Mouse (Mus musculus) fibroblast of lung, adult 2 months (primary cell): ENCODE results near the gene Trim42.
A peak's percentile ranks its signal among the peaks of the same experiment; 100 is the strongest.

Source experiments
- DNase-seq: peaks from one replicate; pipeline ENCODE4 v3.0.0-alpha.2; 2011; ENCODE audit warnings: low read depth

Gene Trim42

GRCm38 (mm10) chr9:97369591-97369990 lies at the start of gene Trim42:
Gene Trim42 (minus strand): TSS chr9:97369958.
- DNase-seq, result no peak

- no peak for DNase-seq
Observed at GRCm38 (mm10) chr9:97414876-97415668, 45.3 kb upstream of the Trim42 start.

GRCm38 (mm10) chr9:97408142-97408541 lies 38.4 kb upstream of the Trim42 start:
- DNase-seq, result no peak

GRCm38 (mm10) chr9:97356441-97356840 lies 13.3 kb downstream of the Trim42 start:
- DNase-seq, result no peak

GRCm38 (mm10) chr9:97344767-97345297 lies 24.9 kb downstream of the Trim42 start:
- DNase-seq, result no peak

- no peak for DNase-seq
Observed at GRCm38 (mm10) chr9:97341772-97342171, 28.0 kb downstream of the Trim42 start.

- peak; percentile 4 for DNase-seq
Observed at GRCm38 (mm10) chr9:97322846-97323245, 46.9 kb downstream of the Trim42 start.

- no peak for DNase-seq
Observed at GRCm38 (mm10) chr9:97322120-97322519, 47.6 kb downstream of the Trim42 start.

GRCm38 (mm10) chr9:97315421-97316055 lies 54.2 kb downstream of the Trim42 start:
- DNase-seq, result no peak

- DNase-seq, result no peak
Observed at GRCm38 (mm10) chr9:97311614-97312013, 58.1 kb downstream of the Trim42 start.

- no peak for DNase-seq
Observed at GRCm38 (mm10) chr9:97309509-97310053, 60.2 kb downstream of the Trim42 start.

GRCm38 (mm10) chr9:97307705-97308485 lies 61.9 kb downstream of the Trim42 start:
- DNase-seq, result no peak
